Mouse (Mus musculus): ENCODE measurements at regions not wholly inside any gene's neighbourhood (a gene's known extent, or its start where the extent isn't known, plus 50 kb on each side); places are given as distances from the start of the nearest gene placed in this dataset.

DNA sequence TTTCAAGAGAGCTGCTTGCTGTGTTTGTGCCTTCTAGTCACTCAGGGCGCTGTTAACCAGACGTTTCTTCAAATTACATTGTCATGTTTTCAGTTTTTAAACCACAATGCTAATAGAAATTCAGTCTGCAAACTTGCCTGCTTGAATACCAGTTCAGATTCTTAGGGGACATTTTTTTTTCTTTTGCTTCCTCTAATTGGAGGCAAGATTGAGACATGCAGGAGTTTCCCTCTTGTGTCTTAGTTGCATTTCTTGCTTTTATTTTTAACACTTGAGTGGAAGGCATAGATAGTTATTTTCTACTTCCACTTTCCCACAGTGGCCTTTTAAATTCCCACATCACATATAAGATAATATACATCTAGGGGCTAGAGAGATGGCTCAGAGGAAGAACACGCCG is 246.8 kb downstream of the Grpr start:
- no peak for DNase-seq (ENCODE audit: low read depth, low spot score)

DNA sequence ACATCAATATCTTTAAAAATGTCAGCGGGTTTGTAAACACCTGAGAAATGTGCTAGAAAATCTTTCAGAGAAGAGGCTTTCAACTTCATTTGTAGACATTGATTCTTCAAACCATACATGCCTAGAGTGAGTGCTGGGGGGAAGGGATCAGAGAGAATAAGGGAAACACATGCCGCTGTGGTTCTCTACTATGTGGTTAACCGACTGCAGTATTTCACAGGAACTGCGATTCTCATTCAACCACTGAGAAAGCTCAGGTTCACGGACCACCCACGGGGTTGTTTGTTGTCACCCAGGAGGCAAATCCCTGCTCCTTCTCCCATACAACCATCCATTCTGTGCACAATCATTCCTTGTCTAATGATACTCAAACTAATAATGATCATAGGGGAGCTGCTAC is 248.4 kb downstream of the Grpr start:
- DNase-seq (ENCODE audit: low read depth, low spot score): no peak

DNA sequence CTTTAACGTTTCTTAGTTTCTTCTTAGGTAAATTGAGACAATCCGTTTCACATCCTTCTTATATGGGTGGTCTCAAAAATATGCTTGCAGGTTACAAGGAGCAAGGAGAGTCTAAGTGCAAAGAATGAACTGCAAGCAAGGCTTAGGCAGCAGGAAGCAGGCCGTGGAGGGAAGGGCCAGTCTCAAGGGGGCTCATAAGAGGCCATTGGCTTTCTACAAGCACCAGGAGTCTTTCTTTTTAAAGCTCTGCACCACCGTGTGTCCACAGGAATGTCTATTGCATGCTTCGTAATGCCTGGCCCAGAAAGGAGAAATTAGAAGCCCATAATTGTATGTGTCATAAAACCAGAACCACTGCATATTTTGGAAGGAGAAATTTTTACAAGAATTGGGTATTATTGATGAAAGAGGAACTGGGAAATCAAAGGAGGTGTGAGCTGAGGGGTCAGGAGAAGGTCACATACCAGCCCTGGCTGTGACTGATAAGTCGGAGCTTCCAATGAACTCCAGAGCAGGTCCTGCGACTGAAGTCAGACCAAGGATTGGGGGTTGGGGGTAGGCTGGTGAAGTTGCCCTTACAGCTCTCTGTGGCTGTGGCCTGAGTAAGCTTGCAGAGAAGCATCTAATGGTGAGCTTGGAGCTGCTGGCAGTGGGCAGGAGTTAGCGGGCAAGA is 252.4 kb downstream of the Grpr start:
- no peak for DNase-seq (ENCODE audit: low read depth, low spot score)

DNA sequence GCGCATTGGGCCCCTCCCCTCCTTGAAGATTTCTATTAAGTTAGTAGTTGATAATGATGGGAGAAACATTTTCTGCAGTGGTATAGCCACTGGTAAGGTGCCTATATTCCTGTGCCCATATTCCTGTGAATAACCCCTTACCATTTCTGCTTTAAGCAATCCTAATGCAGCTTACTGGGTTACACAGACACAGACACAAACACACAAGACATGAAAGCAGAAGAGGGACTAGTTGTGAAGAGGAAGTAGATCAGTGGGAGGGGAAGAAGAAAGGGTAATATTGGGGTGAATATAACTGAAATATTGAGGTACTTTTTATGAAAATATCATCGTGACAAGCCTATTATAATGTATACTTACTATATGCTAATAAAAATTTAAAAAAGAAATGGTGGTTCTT is 288.2 kb downstream of the Grpr start:
- no peak for DNase-seq (ENCODE audit: low read depth, low spot score)

DNA sequence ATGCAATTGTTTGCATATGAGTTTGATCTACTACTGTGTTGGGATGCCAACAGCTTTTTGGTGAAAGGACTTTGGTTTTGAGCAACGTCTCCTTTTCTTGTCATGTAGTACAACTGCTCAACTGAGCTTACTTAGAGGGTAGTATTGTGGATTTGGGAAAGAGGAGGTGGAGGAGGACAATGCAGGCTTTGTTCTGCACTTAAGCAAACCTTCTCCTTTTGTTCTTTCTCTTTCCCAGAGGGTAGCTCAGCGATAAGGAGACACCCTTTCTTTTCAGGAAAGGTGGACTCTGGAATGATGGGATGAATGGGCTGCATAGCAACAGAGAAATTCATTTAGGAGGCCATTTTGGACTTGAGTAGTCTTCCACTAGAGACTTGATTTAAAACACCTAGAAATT is 288.6 kb upstream of the S100g start:
- DNase-seq (ENCODE audit: low read depth, low spot score): no peak

DNA sequence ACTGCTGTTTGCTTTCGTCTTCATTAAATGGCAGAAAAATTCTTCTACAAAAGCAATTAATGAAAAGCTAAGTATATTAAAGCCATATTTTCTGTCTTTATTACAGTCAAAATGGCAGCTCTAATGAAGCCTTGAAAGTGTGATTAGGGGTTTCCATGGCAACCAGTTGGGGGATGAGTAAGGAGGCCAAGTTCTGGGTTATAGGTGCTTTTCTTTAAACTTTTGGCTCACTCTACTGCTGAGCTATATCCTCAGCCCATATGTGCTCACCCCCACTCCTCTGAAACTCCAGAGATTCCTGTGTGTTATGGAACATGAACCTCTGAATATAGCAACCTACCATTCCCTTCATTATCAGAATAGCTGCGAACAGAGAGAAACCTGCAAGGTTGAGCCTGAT is 240.9 kb upstream of the S100g start:
- no peak for DNase-seq (ENCODE audit: low read depth, low spot score)

DNA sequence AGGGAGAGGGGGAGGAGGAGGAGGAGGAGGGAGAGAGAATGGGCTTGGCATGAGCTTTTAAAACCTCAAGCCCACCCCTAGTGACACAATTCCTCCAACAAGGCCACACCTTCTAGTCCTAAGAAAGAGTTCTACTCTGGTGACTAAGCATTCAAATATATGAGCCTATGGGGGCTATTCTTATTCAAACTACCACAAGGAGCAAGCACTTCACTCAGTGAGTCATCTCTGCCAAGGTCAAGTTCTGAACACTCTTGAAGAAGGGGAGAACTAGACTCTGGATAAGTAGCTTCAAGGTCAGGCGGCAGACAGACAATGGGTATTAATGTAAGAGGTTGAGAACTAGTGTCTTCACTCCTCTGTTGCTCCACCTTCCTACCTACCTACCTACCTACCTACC is 239.0 kb upstream of the S100g start:
- DNase-seq (ENCODE audit: low read depth, low spot score): no peak

DNA sequence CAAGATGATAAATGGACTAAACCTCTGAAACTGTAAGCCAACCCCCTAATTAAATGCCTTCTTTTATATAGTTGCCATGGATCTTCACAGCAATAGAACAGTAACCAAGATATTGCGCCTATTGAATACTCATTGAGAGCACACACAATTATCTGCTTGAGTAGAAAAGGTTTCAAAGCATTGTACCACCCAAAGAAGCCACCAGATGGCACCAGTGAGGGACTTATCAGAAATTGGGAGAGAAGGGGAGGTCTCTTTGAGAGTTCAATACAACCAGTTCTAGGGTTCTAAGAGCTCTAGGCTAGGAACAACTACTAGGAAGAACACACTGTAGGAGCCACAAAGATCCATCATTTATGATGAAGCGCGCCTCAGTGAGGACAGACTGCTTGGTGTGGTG is 217.2 kb upstream of the S100g start:
- DNase-seq (ENCODE audit: low read depth, low spot score): peak; percentile 35

DNA sequence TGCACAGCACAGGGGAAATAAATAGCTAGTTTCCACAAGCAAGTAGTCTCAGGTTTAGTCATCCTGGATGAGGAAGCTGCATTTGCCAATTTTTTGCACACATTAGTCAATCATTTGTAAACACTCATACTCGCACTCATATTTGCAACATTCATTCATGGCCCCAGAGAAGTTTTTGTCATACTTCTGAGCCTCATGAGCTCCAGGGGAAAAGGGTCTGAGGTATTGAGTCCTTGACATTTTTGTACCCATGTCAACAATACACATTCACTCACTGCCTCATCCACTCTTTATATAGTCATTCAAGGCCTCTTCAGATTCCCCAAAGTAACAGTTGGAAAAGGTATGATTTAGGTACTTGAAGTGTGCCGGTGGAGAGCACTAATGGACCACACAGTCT is 200.4 kb upstream of the S100g start:
- no peak for DNase-seq (ENCODE audit: low read depth, low spot score)

DNA sequence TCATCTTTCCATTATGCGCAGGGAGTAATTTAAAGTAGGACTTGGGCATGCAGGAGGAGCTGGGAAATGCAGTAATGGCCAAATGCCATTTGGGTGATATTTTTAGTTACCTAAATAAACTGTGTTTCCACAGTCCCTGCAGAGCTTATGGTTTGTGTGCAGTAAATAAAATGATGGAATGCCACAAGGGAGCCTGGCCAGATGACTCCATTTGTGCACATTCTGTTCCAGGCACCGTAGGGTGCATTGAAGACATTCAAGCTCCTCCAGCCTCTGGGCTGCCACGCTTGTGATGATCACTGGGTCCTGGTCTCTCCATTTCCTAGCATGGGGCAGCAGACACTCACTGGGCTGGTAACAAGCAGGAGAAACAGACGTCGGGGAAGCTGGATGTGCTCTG is 190.9 kb upstream of the S100g start:
- no peak for DNase-seq (ENCODE audit: low read depth, low spot score)

DNA sequence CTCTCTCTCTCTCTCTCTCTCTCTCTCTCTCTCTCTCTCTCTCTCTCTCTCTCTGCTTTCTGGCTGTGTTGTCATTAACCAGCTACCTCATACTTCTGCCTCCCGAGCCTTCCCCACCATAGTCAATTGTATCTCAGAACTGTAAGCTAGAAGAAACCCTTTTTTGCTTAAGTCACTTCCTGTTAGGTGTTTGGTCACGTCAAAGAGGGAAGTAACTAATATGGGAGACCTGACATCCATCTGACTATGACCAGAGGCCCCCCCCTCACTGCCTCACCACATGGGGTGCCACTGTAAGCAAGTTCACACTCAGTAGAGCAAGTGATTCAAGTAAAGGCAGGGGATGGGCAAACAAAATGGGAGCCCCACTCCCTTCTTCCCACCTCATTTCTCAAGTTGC is 187.6 kb upstream of the S100g start:
- DNase-seq (ENCODE audit: low read depth, low spot score): no peak

DNA sequence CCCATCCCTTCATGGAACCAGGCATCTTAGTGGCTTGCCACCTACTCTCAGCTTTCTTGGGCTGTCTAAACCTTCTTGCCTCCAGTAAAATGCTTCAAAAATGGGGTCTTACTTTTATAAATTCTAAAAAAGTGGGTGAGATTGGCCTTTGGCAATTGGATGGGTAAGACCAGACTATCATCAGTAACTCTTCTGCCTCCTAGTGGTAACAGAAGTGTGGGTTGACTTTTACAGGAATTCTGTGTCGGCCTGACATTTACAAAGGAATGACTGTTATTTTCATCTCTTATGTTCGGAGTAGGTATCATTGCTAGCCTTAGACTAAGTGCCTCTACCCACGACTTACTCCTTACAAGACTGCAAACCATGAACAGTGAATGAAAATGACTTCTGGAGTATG is 180.1 kb upstream of the S100g start:
- no peak for DNase-seq (ENCODE audit: low read depth, low spot score)

DNA sequence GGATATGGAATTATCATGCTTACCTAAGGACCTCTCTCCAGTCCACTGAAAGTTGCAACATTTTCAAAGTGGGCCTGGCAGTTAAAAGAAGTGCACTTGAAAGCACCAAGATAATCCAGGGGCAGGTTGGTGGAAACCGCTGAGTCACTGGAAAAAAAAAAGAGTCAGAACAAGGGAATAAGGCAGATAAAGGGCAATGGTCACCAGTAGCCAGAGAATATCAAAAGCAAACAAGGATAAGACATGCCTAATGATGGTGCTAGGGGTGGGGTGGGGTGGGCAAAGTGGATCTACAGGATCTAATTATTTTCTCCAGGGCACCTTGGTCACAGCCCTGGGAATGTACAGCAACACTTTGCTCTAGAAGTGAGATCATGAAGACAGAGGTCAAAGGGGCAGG is 175.1 kb upstream of the S100g start:
- DNase-seq (ENCODE audit: low read depth, low spot score): no peak

DNA sequence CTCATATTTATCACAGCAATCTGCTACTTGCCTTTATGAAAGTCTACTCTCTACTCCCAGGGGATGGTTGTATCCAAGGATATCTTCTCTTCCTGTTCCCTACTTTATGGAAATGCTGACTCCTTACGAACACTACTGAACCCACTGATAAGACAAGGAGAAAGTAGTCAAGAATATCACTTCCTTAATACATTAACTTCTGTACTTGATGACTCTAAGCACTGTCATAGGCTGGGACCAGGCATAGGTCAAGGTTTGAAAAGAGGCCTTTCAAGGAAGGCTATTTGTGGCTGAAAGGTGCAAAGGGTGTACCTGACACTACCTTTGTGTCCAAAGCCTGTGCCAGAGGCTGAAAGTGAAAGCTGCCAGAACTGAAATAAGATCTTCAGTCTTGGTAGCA is 164.2 kb upstream of the S100g start:
- no peak for DNase-seq (ENCODE audit: low read depth, low spot score)

DNA sequence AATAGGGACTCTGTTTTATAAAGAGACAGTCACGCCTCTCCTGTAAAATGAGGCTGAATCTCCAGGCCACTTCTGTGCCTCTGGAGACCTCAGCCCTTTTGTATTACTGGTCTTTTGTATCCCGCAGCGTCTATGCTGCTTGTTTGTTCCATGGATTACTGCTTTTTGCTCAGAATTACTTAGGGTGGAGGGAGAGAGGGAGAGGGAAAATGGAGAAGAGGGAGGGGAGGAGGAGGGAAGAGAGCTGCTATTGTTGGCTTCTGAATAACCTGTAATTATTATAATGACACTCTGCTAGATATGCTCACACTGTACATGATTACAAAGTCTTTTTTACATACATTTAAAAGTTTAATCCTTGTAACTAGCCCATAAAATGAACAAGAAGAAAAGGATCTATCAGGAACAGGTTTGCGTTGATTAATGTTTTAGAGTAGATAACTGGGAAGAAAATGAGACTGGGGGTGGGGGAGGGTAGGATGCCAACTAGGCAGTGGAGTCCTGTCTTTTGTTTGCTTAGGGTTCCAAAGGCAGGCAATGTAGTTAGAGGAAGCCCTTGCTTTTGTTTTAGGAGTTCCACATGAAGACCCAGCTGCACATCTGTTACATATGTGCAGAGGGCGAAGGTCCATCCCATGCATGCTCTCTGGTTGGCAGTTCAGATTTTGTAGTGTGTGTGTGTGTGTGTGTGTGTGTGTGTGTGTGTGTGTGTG is 153.4 kb upstream of the S100g start:
- DNase-seq (ENCODE audit: low read depth, low spot score): no peak

DNA sequence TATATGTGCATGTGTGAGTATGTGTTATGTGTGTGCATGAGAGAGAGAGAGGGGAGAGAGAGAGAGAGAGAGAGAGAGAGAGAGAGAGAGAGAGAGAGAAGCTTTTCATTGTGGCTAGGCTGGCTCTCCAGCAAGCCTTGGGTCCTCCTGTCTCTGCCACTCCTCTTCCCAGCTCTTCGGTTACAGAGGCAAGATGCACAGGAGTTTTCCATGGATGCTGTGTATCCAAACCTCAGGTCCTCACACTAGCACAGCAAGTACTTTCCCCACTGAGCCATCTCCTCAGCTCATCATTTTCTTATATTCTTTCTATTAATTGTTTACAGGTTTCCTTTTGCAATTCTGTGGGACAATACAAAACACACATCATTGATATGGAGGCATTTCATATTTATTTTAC is 152.8 kb upstream of the S100g start:
- no peak for DNase-seq (ENCODE audit: low read depth, low spot score)

DNA sequence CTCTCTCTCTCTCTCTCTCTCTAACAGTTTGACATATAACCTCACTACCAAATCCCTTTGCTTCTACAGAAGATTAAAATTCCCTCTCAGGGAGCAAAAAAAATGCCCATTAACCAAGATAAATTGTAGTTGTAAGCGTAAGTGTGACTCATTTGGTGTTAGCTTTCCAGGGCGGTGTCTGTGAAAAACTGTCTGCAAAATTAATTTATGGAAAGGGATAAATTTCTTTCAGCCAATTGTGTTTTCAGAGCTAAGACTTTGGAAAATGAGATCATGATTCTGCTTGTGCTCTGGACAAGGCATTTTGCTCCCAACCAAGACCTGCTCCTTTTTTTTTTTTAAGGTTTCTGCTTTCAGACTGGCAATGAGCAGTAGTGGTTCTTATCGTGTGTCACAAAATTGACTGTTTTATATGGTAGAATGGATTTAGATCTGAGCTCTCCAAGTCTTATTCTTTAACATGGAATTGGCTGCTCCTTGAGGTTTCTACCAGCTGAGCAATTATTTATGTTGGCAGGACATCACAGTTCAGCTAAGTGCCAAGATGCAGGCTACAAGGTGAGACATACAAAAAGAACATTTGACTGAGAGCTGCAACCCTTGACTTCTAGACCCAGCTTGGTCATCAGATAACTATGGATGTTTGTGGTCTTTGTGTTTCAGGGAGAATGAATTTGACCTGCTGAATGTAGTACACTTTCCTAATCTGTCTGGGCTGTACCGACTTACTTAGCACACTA is 130.8 kb upstream of the S100g start:
- DNase-seq (ENCODE audit: low read depth, low spot score): no peak

Measured in CD4-positive, CD25-positive, alpha-beta regulatory T cell, adult 2 months (primary cell).